Mouse (Mus musculus): Measurements from ENCODE around the gene Zfp784.

DNA sequence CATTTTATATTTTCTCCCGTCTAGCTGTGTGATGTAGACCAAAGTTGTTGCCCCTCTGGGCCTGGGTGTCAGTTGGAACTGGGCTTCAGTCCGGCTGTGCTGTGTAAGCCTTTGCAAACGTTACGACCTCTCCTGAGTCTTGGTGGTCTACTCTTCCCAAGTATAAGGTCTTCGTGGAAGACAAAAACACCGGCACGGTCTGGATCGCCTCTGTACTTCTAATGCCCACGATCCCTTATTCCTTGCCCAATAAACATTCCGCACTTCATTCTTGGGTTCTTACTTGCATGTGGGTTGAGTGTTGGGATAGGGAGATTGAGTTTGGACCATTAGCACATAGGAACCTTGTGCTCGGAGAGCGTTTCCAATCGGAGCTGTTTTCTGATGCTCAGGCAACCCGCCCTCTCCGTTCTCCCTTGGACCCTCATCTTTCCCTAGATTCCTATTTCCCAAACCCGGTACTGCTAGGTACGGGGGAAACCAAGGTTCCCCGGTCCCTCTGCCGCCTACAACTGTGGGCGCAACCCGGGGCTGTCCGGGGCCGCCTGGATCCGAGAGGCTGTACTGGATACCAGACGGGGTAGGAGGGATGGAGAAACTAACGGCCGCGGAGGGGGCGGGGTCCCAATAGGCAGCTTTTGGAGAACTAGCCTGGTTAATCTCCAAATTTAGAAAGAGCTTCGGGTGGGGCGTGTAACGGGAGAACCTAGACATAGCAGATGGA is 15.4 kb upstream of the Zfp784 start:
- TF ChIP-seq CTCF (IDR thresholded peaks at IDR 0.05; ENCODE audit: control insufficient read depth, insufficient read depth, insufficient replicate concordance, low read depth, low read length) (no peak), POLR2A (IDR thresholded peaks at IDR 0.05; ENCODE audit: control insufficient read depth, low read depth, low read length) (no peak)

Data from testis, adult 2 months (tissue).